Mouse (Mus musculus) liver (tissue): ENCODE results near the gene Stxbp6.

ENCODE experiments used
- DNase-seq: peaks from one replicate; pipeline ENCODE4 v3.0.0-alpha.2; 2020; ENCODE audit warnings: mixed read lengths

Stxbp6 gene

GRCm38 (mm10) chr12:44992847-44993246, 81.7 kb downstream of the Stxbp6 start:
- no peak for DNase-seq

DNA sequence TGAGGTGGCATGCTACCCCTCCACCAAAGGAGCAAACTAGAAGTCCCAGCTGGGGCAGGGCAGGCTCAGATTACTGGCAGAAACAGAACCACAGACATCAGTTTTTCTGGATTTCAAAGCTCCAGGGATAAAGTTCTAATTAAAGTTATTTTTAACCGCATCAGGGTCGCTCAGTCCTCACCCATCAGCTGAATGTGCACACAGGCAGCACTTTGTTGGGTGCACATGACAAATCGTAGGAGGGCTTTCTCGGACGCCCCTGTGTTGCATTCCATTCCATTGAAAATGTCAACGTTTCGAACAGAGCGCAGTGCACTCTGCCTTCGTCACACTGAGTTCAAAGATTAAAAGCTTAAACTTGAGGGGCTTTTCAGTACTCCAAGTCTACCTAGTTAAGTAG, 84.1 kb downstream of the Stxbp6 start:
- DNase-seq: no peak

DNA sequence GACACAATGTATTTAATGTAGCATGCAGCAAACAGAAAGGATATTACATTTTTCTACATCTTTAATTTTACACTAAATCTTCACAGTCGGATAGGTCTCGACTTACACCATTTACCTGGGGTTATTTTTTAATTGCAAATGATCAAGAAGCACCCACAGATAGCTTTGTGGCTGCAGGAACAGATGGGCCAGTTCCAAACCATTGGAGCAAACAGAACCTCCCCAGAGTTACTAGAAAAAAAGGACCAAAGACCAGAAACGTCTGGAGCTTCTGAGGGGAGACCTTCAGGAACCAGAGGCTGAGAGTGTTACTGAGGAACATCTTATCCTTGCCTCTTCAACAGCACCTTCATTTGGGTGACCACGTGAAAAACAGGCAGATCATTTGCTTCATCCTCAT, 85.5 kb downstream of the Stxbp6 start:
- DNase-seq: no peak

DNA sequence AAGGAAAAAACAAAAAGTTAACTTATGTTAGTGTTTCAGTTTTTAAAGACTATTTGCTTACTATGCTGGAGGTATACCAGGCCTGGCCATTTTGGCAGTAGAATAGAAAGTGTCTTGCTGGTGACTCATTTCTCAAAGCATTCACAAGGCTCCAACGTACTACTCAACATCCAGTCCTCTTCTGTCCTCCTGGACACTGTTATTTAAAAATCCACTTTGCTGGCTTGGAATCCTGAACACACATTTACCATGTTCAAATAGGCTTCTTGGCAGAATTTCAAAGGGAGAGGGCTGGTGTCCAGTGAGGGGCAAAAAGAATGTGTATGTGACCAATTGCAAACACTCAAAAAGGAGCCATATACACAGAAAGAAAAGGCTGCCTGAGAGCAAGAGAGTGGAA, 86.7 kb downstream of the Stxbp6 start:
- DNase-seq: no peak

GRCm38 (mm10) chr12:44979316-44979848, 95.1 kb downstream of the Stxbp6 start:
- no peak for DNase-seq

GRCm38 (mm10) chr12:44975266-44975665, 99.2 kb downstream of the Stxbp6 start:
- no peak for DNase-seq

- no peak for DNase-seq
These were observed 103.0 kb downstream of the Stxbp6 start for GRCm38 (mm10) chr12:44971477-44971876.

- no peak for DNase-seq
These were observed 107.1 kb downstream of the Stxbp6 start for GRCm38 (mm10) chr12:44967448-44967847.

- DNase-seq: no peak
These were observed 117.0 kb downstream of the Stxbp6 start for GRCm38 (mm10) chr12:44957474-44957873.

DNA sequence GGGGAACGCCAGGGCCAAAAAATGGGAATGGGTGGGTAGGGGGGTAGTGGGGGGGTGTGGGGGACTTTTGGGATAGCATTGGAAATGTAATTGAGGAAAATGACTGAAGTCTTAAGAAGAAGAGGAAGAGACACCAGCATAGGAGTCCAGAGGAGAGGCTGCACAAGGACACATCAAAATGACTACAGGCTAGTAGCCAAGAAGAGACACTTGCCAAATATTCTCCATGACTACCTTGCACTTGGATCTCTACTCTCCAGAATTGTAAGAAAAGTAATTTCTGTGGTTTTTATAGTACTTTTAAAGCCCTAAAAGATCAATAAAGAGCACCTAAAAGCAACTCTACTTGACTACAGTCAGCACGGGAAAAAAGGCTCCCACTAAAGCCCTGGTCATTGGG, 121.4 kb downstream of the Stxbp6 start:
- DNase-seq: no peak

DNA sequence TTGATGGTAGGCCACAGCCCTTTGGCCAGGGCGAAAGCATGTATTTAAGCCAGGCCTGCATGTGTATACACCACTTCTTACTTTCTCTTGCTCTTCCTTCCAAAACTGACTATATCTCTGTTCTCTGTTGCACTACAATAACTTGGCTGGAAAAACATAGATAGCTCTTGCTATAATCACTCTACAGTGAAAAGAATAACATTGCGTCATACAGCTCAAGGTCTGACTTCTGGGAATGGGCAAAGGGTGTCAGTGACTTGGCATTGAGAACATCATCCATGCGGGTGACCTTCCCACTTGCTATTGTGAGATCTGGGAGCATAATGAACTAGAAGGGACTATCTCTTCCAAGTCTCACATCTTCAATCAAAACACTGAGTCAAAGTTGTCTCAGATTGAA, 122.4 kb downstream of the Stxbp6 start:
- no peak for DNase-seq

DNA sequence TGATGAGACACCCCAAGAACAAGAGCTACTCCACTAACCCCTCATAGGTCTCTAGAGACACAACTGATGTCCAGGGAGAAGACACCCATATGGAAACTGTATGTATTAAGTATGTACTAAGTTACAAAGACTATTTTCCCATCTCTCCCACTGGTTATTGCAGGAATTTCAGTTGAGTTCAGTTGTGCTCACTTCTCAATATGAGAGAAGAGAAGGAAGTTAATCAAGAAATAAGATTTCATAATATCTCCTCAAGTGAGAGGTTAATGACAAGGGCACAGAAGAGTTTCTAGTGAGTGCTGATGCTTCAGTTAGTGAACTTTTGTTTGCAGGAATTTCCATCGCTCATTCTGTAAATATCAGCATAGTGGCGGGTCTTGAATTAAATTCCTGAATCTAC, 124.0 kb downstream of the Stxbp6 start:
- no peak for DNase-seq

GRCm38 (mm10) chr12:44947823-44948222, 126.7 kb downstream of the Stxbp6 start:
- no peak for DNase-seq

GRCm38 (mm10) chr12:44940325-44940724, 134.2 kb downstream of the Stxbp6 start:
- DNase-seq: no peak

GRCm38 (mm10) chr12:44939106-44939505, 135.4 kb downstream of the Stxbp6 start:
- no peak for DNase-seq

DNA sequence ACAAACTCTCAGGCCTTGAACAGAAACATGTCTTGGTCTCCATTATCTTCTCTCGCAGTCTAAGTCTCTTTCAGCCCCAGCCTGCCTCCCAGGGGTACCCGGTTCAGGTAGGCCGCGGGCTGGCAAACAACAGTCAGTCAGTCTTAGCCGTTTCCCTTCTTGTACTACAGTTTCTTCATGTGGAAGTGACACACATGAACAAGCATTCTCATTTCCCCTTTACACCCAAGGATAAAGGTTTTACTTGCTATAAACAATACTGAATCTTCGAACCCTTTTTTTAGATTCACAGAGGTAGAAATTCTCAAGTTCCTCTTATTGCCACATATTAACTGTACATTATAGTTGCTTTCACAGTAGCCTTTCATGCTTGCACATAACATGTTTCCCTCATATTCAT, 141.6 kb downstream of the Stxbp6 start:
- DNase-seq: no peak

- DNase-seq: no peak
These were observed 142.8 kb downstream of the Stxbp6 start for GRCm38 (mm10) chr12:44931716-44932115.

DNA sequence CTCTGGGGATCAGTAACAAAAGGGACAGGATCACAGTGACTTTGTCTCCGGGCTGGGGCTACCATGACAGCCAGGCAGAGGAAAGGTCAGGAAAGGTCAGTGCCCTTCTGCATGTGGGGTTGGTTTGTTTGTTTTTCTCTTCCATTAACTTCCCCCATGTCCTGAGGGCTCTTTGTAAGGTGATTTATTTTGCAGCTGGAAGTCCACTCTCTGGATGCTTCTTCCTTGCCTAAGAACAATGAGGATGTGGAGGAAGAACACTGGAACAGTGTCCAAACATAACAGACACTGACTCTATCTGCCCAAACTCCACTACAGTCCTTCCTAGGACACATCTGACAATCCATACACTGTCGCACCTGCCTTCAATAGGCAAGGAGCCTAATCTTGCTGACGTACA, 146.1 kb downstream of the Stxbp6 start:
- peak; percentile 8 for DNase-seq

DNA sequence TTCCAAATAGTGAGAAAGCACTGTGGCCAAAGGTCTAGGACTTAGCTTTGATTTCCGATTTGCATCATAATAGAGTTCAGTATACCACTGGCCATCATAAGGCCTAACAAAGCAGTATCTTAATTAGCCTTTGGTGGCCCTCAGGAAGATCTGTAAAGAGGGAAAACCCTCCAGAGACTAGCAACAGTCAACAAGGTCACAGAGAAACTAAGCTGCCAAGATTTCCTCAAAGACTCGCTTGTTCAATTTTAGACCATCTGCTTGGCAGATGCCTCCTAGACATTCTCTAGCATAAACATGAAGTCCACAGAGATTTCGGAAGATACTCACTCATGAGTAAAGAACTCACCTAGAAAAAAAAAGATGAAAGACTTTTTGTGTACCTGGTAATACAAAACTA, 148.6 kb downstream of the Stxbp6 start:
- DNase-seq: no peak

DNA sequence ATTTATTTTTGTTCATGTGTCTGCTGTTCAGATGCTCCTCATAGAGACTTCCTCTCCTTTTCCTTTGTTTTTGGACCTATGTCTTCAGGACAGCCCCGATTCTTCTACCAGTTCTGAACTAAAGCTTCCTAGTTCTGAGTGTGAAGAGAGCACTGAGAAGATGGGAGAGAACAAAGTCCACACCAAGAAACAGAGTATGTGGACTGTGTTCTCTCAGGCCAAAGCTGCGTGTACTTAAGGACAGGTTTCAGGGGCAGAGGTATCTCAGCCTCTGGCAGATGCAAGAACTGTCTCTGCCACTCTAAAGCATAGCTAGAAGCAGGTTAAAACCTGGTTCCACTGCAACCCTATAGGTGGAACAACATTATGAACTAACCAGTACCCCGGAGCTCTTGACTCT, 151.2 kb downstream of the Stxbp6 start:
- DNase-seq: no peak

DNA sequence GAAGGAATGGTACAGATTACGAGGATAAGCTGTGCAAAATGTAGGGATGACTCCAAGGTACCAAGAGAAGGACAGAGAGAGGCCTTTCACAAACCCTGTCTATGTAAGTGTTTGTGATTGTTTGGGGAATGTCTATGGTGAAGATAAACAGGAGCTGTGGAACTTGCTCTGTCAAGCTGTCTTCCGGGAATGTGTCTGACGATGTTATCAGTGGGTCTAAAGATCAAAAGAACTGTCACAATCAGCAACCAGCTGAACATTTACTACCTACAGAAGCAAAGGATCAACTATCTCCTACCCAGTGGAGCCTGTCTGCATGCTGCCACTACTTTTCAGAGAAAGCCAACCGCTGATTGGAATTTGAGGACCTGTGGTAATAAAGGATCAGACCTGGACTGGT, 152.3 kb downstream of the Stxbp6 start:
- no peak for DNase-seq

DNA sequence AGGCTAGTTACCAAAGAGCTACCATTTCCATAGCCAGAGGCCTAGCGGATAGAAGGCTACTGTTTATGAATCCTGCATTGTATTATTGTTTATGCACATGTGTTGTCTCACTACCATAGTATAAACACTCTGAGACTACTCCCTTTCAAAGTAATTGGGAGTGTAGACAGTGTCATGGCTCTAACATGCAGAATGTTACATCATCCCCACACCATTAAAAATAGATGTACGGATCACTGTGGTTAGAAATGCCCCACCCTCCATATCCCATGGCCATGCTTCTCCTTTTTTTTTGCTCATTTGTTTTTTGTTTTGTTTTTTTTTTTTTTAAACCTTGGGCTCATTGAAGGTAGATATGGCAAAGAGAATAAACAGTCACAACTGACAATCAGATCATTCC, 154.9 kb downstream of the Stxbp6 start:
- DNase-seq: no peak

DNA sequence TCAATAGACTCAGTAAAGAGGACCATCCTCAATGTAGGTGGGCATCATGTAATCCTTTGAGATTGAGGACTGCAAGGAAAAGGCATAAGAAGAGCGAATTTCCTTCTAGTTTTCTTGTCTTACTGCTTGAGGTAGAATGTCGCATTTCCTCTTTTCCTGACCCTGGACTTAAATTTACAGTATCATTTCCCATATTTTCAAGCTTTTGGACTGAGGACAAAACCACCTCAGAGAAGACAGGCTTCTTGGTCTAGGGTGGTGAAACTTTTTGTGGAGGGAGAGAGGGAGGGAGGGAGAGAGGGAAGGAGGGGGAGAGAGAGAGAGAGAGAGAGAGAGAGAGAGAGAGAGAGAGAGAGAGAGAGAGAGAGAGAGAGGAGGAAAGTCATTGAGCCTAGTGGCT, 155.6 kb downstream of the Stxbp6 start:
- DNase-seq: no peak

- DNase-seq: no peak
These were observed 160.7 kb downstream of the Stxbp6 start for GRCm38 (mm10) chr12:44913854-44914253.

GRCm38 (mm10) chr12:44908028-44908702, 166.3 kb downstream of the Stxbp6 start:
- DNase-seq: no peak
